Mouse (Mus musculus) embryo, embryonic 9.5 days (tissue): ENCODE measurements around the gene Marveld3.

ENCODE experiments used
- DNase-seq: peaks from one replicate; pipeline ENCODE4 v3.0.0-alpha.2; 2017; ENCODE audit errors: extremely low spot score

Gene Marveld3

DNA sequence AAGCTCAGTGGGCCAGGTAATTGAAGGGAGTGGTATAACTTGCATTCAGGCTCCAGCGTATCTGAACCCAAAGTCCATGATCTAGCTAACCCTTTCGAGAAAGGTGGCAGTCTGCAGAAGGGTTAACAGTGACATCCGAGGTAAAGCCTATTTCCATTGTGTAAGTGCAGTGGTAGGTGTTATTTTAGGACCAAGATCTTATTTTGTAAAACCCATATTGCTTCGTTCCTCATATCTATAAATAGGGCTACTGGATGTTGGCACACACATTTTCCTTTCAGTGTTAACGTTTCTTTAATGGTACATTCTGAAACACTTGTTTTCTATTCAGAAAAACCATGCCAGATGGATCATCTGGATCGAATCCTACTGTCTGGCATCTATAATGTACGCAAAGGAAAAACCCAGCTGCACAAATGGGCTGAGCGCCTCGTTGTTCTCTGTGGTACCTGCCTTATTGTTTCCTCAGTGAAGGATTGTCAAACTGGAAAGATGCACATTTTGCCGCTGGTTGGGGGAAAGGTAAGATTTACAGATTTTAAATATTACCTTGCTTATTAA lies 58.0 kb downstream of the Marveld3 start:
- no peak for DNase-seq

DNA sequence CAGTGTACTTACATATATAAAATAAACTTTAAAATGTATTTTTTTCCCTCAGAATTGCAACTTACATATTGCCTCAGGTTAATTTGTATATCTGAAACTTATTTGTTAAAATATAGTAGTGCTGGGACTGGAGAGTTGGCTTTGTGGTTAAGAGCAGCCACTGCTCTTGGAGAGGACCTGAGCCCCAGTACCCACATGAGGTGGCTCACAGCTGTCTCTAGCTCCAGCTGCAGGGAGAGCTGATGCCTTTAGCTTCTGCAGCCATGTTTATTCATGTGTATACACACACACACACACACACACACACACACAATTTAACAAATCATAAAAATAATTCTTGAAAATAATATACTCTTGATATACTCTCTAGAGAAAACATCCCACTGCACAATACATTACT lies 59.6 kb downstream of the Marveld3 start:
- no peak for DNase-seq
